Mouse (Mus musculus) hindbrain, embryonic 14.5 days (tissue): ENCODE measurements around the gene Rapsn. TPM values are rescaled to one million over a fixed set of nuclear protein-coding genes. Genes with fewer than 3 reads are reported as not detected.
A peak's percentile ranks its signal among the peaks of the same experiment; 100 is the strongest.

Source experiments
- ATAC-seq: fragments of 200-750 bp; cut with Nextera tagmentation; 2 replicates; pipeline ENCODE4 v1.8.0; 2017; ENCODE audit warnings: moderate number of reproducible peaks, mild to moderate bottlenecking, moderate TSS enrichment, moderate library complexity; ENCODE audit not compliant: low FRiP score
- DNase-seq: peaks from one replicate; pipeline ENCODE4 v3.0.0-alpha.2; 2015; ENCODE audit warnings: low spot score
- H3K27ac ChIP-seq: fragments of 300-500 bp; sonication (generic); 2 replicates; pipeline ENCODE4 v1.5.1; 2014; ENCODE audit warnings: mild to moderate bottlenecking, moderate library complexity
- H3K27me3 ChIP-seq: fragments of 300-500 bp; sonication (generic); 2 replicates; pipeline ENCODE4 v1.6.1; 2014; ENCODE audit warnings: mild to moderate bottlenecking, low read length, mixed read lengths; ENCODE audit not compliant: control insufficient read depth, insufficient read depth
- H3K36me3 ChIP-seq: fragments of 300-500 bp; sonication (generic); replicated peaks from 2 replicates; pipeline ENCODE4 v1.6.1; 2014; ENCODE audit not compliant: control insufficient read depth, insufficient read depth
- H3K4me1 ChIP-seq: fragments of 300-500 bp; sonication (generic); replicated peaks from 2 replicates; pipeline ENCODE4 v1.6.1; 2014; ENCODE audit warnings: antibody characterized with exemption, low read length, mixed read lengths; ENCODE audit not compliant: control insufficient read depth, insufficient read depth
- H3K4me2 ChIP-seq: fragments of 300-500 bp; sonication (generic); replicated peaks from 2 replicates; pipeline ENCODE4 v1.6.1; 2014; ENCODE audit warnings: mild to moderate bottlenecking, moderate library complexity
- H3K4me3 ChIP-seq: fragments of 300-500 bp; sonication (generic); replicated peaks from 2 replicates; pipeline ENCODE4 v1.5.1; 2014; ENCODE audit warnings: mild to moderate bottlenecking, low read length
- H3K9ac ChIP-seq: fragments of 300-500 bp; sonication (generic); 2 replicates; pipeline ENCODE4 v1.6.1; 2014
- H3K9me3 ChIP-seq: fragments of 300-500 bp; sonication (generic); 2 replicates; pipeline ENCODE4 v1.6.1; 2016; ENCODE audit warnings: low read length; ENCODE audit not compliant: control insufficient read depth
- WGBS: fragments of 180-500 bp; shearing (Covaris S2); extraction: QIAGEN DNeasy Blood & Tissue Kit; methylation state at CpG from one replicate; pipeline ENCODE4 v1.1.7; 2014; 5-methylcytosine and 5-hydroxymethylcytosine counted together
- polyA plus RNA-seq: library from polyadenylated mRNA; unstranded; fragments of >200 nt; fragmentation: Nextera tagmentation; extraction: Ambion mirVana; gene quantifications from 2 replicates; pipeline ENCODE4 v1.2.1, GENCODE M21; 2014

Rapsn gene
- polyA plus RNA-seq, 1 experiment from 2014 or later = 1.1 TPM

DNA sequence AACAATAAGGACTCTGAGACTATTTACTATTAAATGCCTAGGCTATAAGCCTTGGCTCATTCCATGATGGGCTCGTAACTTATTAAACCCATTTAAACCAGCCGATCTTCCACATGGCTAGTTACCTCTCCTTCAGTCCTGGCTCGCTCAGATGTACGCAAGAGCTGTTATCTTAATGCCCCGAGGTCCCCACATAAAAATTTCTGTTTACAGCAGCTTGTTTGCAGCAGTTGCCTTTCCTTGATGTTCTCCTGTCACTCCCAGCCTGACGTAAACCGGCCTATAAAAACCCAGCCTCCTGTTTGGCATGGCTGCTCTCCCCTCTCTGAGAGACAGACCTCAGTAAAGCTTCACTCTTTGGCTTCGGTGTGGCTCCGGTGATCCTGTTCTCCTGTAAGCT lies 11.9 kb downstream of the Rapsn start:
- no peak overlapping the region for H3K9ac ChIP-seq
- H3K27me3 ChIP-seq = no peaks in the 10 kb centered on the region
- no peaks in the 10 kb centered on the region for H3K36me3 ChIP-seq
- no peaks in the 10 kb centered on the region for H3K4me1 ChIP-seq
- no peaks in the 10 kb centered on the region for H3K9me3 ChIP-seq
- DNase-seq (no peak), ATAC-seq (no peak)
- H3K27ac ChIP-seq = no peak overlapping the region
- WGBS = 81% methylated on average over 9 of the region's 9 CpGs
- no peak overlapping the region for H3K4me3 ChIP-seq
- no peak overlapping the region for H3K4me2 ChIP-seq

DNA sequence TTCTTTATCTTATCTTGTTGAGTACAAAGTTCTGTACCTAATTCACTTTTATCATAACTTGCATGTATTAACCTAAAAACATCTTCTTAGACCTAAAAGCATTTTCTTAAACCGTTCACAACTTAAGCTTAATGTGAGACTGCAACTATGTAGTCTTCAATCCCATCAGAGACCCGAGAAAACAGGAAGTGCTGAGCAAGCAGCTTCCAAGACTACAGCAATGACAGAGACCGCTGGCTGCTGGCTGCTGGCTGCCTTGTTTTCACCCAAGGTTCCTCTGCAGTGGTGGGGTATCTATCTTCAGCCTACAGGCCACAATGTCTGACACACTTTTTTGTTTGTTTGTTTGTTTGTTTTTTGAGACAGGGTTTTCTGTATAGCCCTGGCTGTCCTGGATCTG lies 16.5 kb downstream of the Rapsn start:
- 80% methylated on average over 3 of the region's 3 CpGs for WGBS

DNA sequence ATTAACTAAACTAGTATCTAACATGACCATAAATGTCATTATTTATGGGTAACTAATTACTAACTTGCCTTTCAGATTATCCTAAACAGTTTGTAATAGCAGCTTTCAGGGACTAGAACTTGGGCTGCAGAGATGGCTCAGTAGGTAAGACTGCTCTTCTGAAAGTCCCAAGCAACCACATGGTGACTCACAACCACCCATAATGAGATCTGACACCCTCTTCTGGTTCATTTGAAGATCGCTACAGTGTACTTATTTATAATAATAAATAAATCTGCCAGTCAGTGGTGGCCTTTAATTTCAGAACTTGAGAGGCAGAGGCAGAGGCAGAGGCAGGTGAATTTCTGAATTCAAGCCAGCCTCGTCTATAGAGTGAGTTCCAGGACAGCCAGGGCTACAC lies 17.3 kb downstream of the Rapsn start:
- DNase-seq (no peak), ATAC-seq (no peak)
- Histone ChIP-seq H3K36me3 (peaks cover 26% of the 10 kb centered on the region), H3K4me3 (no peak overlapping the region), H3K9me3 (no peaks in the 10 kb centered on the region), H3K27me3 (no peaks in the 10 kb centered on the region), H3K9ac (no peak overlapping the region), H3K4me1 (peaks cover 13% of the 10 kb centered on the region), H3K4me2 (peak overlapping the region; percentile 96), H3K27ac (no peak overlapping the region)
- WGBS = 63% methylated on average over 2 of the region's 2 CpGs

More for the DNA sequence above, 16.5 kb downstream of the Rapsn start:
- H3K9ac ChIP-seq = no peak overlapping the region
- peaks cover 13% of the 10 kb centered on the region for H3K4me1 ChIP-seq
- H3K36me3 ChIP-seq = peaks cover 18% of the 10 kb centered on the region
- ATAC-seq = no peak
- no peak overlapping the region for H3K27ac ChIP-seq
- H3K4me3 ChIP-seq = no peak overlapping the region
- H3K4me2 ChIP-seq = no peak overlapping the region
- no peaks in the 10 kb centered on the region for H3K9me3 ChIP-seq
- no peak for DNase-seq
- no peaks in the 10 kb centered on the region for H3K27me3 ChIP-seq

DNA sequence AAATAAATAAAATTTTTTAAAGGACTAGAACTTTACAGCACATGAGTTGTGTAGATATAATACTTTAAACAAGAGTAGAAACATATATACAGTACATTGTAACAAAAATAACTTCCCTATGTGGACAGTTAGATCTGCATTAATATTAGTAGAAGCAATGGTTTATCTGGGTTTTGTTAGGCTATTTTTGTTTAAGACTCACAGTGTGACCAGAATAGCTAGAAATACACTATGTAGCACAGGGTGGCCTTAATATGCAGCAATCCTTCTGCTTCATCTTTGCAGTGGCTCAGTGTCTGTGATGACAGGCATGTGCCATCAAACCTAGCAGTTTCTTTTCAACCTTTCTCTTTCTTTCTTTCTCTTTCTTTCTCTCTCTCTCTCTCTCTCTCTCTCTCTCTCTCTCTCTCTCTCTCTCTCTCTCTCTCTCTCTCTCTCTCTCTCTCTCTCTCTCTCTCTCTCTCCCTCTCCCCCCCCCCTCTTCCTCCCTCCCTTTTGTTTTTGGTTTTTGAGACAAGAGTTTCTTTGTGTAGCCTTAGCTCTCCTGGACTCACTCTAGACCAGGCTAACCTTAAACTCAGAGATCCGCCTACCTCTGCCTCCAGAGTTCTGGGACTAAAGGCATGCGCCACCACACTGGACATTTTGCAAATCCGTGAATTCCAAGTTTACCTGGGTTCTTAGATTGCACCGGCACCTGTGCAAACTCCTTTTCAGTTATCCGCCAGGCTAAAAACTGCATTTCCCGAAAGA lies 17.9 kb downstream of the Rapsn start:
- peak overlapping the region; percentile 87 for H3K4me3 ChIP-seq
- H3K4me2 ChIP-seq = peak overlapping the region; percentile 96
- peak overlapping the region; percentile 88 for H3K9ac ChIP-seq
- DNase-seq (no peak), ATAC-seq (peak; percentile 63)
- peaks cover 13% of the 10 kb centered on the region for H3K4me1 ChIP-seq
- 0% methylated on average over 6 of the region's 6 CpGs for WGBS
- H3K27me3 ChIP-seq = no peaks in the 10 kb centered on the region
- peaks cover 32% of the 10 kb centered on the region for H3K36me3 ChIP-seq
- H3K9me3 ChIP-seq = no peaks in the 10 kb centered on the region
- peak overlapping the region; percentile 51; the same call in 1 of the 2 replicates for H3K27ac ChIP-seq

DNA sequence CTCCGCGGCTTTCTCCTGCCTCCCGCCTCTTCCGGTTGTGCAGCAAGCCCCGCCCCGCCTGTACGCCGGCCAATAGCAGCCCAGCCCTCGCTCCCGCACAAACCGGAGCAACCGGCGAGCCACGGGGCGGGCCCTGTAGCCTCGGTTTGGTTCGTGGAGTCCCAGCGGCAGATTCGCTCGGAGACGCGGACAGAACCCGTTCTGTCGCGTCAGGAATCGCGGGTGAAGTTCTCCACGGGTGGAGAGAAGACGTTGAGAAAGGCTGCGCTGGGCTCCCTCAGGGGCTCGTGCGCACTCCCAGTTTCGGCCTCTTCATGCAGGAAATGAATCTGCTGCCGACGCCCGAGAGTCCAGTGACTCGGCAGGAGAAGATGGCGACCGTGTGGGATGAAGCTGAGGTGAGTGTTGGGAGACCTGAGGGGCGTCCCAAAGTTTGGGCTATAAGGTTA lies 18.5 kb downstream of the Rapsn start, which contains the start of gene Psmc3:
Gene Psmc3 (plus strand): TSS at position 76 of the 449 bp plus-strand sequence.
- under 1% methylated on average over 40 of the region's 40 CpGs for WGBS
- peak; percentile 99 for ATAC-seq
- H3K4me1 ChIP-seq = peaks cover 13% of the 10 kb centered on the region

DNA sequence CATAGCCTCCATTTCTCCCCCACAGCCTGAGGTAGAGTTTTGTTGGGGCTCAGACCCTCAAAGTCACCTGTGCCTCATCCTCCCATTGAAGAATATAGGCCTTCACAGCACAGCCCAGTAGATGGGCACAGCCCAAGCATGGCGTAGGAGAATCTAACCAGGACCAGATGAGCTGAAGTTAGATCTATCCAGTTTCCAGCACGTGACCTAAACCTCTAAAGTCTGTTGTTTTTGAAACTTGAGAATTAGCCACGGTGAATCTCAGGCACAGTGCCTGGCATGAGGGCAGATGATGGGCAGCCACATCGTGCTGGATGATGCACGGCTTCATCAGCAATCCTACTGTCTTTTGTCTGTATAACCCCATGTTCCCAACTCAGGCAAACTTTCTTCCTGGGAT lies 23.0 kb downstream of the Rapsn start:
- H3K9me3 ChIP-seq = no peaks in the 10 kb centered on the region
- H3K36me3 ChIP-seq = peaks cover 82% of the 10 kb centered on the region
- H3K4me2 ChIP-seq = no peak overlapping the region
- H3K27ac ChIP-seq = no peak overlapping the region
- no peaks in the 10 kb centered on the region for H3K27me3 ChIP-seq
- 93% methylated on average over 5 of the region's 5 CpGs for WGBS
- no peak overlapping the region for H3K4me3 ChIP-seq
- peaks cover 10% of the 10 kb centered on the region for H3K4me1 ChIP-seq
- no peak overlapping the region for H3K9ac ChIP-seq
- ATAC-seq (no peak), DNase-seq (no peak)

More for the DNA sequence above, 18.5 kb downstream of the Rapsn start, which contains the start of gene Psmc3:
- Histone ChIP-seq H3K9me3 (no peaks in the 10 kb centered on the region), H3K27me3 (no peaks in the 10 kb centered on the region), H3K27ac (peak within 1 kb of the TSS; percentile 96), H3K4me3 (peak within 1 kb of the TSS; percentile 87), H3K9ac (peak within 1 kb of the TSS; percentile 88), H3K36me3 (peaks cover 38% of the 10 kb centered on the region), H3K4me2 (peak within 1 kb of the TSS; percentile 96)
- peak; percentile 93 for DNase-seq

DNA sequence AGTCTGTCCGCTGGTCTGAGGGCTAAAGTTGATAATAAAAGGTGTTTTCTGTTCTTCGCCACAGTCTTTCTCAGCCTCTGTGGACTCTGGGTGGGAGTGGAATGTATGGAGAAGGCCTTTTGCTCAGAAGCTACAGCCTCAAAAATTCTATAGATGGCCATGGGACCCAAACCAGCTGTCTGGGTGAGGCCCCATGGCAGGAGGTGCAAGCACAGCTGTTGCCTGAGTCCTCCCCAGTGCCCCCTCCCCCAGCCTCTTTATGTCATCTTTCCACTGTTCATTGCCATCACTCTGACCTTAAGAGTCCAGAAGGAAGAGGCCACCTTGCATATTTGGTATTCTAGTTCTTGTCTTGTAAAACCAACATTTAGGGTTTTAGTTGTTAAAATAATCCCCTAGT lies 24.0 kb downstream of the Rapsn start:
- Histone ChIP-seq H3K9ac (no peak overlapping the region), H3K4me1 (peaks cover 10% of the 10 kb centered on the region), H3K4me2 (no peak overlapping the region), H3K36me3 (peaks cover 92% of the 10 kb centered on the region), H3K27me3 (no peaks in the 10 kb centered on the region), H3K27ac (no peak overlapping the region), H3K9me3 (no peaks in the 10 kb centered on the region), H3K4me3 (no peak overlapping the region)
- ATAC-seq (no peak), DNase-seq (no peak)
- 96% methylated on average over 2 of the region's 2 CpGs for WGBS

DNA sequence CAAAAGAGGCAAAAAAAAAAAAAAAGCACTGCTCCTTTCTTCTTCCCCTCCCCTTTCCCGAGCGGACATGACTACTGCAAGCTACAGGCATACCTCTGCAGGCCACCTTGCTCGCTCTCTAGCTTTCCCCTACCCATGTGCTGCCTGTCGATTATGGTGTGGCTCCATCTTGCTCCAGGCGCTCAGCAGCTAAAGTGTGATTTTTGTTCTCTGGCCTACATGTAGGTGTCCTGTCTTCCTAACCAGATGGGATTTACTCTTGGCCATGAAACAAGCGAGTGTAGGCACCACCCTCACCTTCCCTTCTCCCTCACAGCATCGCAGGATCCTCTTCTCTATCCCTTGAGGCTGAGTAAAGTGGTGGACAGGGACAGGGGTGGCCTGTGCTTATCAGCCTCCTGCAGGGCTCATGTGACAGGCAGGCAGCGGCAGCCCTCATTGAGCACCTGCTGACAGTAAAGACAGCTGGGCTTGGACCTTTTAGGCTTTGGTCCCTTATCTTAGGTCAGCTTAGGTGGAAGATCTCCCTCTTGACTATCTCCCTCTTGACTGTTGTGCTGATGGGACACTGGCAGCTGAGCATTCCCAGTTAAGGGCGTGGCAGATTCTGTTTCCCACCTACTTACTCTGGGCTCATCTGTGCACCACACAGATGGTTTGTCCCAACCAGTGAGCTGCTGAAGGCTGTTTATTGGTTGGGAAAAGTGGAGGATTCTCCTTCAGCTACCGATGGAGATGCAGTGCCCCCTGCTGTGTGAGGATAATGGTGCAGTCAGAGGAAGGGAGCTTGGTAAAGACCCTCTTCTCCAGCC lies 25.3 kb downstream of the Rapsn start:
- H3K4me1 ChIP-seq = no peaks in the 10 kb centered on the region
- 80% methylated on average over 10 of the region's 10 CpGs for WGBS
- no peak overlapping the region for H3K4me3 ChIP-seq
- ATAC-seq (no peak; the same call in 1 of the 2 replicates), DNase-seq (peak; percentile 69)
- peaks cover 94% of the 10 kb centered on the region for H3K36me3 ChIP-seq
- H3K27ac ChIP-seq = no peak overlapping the region
- H3K9ac ChIP-seq = no peak overlapping the region
- no peak overlapping the region for H3K4me2 ChIP-seq
- H3K27me3 ChIP-seq = no peaks in the 10 kb centered on the region
- no peaks in the 10 kb centered on the region for H3K9me3 ChIP-seq

DNA sequence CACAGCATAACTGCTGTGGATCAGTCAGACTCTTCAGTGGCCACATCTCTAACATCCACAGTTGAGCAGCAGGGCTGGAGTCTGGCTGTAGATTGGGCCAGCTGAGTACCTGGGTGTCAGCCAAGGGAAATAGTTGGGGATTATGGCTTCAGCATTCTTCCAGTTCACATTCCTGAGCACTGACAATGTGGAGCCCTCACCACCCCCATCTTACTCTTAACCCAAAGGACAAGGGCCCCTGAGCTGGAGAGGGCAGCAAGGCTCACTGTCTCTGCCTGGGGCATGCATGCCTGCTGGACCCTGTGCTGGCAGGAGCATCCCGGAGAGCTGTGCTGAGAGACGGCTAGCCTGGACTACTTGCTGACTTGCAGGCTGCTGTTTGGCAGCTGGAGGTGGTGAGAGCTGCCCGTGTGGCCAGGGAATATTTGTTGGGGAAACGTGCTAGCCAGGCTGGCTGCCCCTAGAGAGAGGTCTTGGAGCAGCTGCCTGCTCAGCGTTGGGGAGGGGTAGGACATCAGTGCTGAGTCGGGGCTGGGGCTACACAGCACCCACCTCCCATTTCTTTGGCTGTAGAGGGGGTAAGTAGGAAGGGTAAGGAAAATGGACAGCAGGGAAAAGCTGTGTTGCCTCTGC lies 26.5 kb downstream of the Rapsn start:
- DNase-seq (no peak), ATAC-seq (no peak)
- no peak overlapping the region for H3K9ac ChIP-seq
- no peak overlapping the region for H3K4me2 ChIP-seq
- no peak overlapping the region for H3K27ac ChIP-seq
- no peaks in the 10 kb centered on the region for H3K4me1 ChIP-seq
- no peaks in the 10 kb centered on the region for H3K27me3 ChIP-seq
- peaks cover 92% of the 10 kb centered on the region for H3K36me3 ChIP-seq
- WGBS = 80% methylated on average over 6 of the region's 6 CpGs
- H3K4me3 ChIP-seq = no peak overlapping the region
- no peaks in the 10 kb centered on the region for H3K9me3 ChIP-seq
